Mouse (Mus musculus): ENCODE data around the gene Hoxa3. TPM values are rescaled to one million over a fixed set of nuclear protein-coding genes. Genes with fewer than 3 reads are reported as not detected.

Hoxa3 gene
- 0.99 and 1.2 TPM in 2 replicates for polyA plus RNA-seq (2015; fragmentation: Nextera tagmentation; extraction: Ambion mirVana)

- Histone ChIP-seq H3K9me3 (no peaks in the 10 kb centered on the region), H3K27ac (replicated peaks) (no peak within 1 kb of the TSS), H3K4me1 (peaks cover 32% of the 10 kb centered on the region), H3K9ac (no peak within 1 kb of the TSS), H3K36me3 (no peaks in the 10 kb centered on the region), H3K27me3 (replicated peaks) (peaks cover 100% of the 10 kb centered on the region), H3K4me3 (peak within 1 kb of the TSS; percentile 41), H3K4me2 (peak within 1 kb of the TSS; percentile 53)
- 2% methylated on average over 38 of the region's 38 CpGs for WGBS
- no peak for ATAC-seq (ENCODE audit: extremely low read depth, insufficient number of reproducible peaks, low FRiP score, low TSS enrichment)
Measured at GRCm38 (mm10) chr6:52213119-52213986, at the start of gene Hoxa3, which contains the start of gene Gm28308. Hoxa3 (minus strand) TSS chr6:52213336. Gm28308 (minus strand) TSS chr6:52213339.

DNA sequence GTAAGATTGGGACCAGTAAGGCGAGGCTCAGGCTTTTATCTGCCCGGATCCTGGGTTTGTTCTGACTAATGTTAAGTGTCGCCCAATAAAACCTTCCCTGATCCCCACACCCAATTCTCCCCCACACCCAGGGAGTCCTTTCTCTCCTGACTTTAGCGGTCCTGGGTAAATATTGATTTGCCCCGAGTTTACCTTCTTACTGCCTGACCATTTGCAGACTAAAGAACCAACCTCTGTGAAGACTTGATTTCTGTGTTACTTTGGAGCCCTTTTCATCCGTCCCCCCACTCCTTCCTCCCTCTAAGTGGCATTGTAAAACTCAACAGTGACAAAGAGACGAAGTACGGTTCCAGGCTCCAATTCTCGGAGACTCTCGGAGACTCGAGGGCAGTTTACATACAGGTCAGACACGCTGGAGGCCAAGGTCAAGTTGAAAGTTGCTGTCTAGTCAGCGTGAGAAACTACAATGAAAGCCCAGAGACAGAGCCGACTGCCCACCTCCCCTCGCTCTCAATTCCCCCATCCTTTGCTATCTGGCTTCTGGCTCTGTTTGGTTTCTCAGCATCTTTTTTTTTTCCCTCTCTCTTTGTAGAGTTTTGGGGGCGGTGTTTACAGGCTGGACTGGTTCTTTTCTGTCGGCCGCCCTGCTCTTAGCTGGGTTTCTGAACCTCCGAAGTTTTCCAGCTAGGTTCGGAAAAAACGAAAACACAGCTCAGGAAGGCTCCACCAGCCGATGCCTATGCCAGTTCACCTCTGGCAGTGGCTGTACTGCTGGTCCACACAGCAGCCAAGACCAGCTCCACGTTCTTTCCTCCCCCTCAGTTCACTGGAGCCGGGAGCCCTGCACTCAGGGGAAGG lies 49.6 kb upstream of the Hoxa3 start:
- Histone ChIP-seq H3K9ac (no peak overlapping the region), H3K4me2 (no peak overlapping the region), H3K9me3 (no peaks in the 10 kb centered on the region), H3K27ac (replicated peaks) (no peak overlapping the region), H3K4me3 (no peak overlapping the region), H3K27me3 (replicated peaks) (peaks cover 95% of the 10 kb centered on the region), H3K4me1 (peaks cover 15% of the 10 kb centered on the region), H3K36me3 (no peaks in the 10 kb centered on the region)
- 1% methylated on average over 24 of the region's 24 CpGs for WGBS
- ATAC-seq (ENCODE audit: extremely low read depth, insufficient number of reproducible peaks, low FRiP score, low TSS enrichment): no peak

DNA sequence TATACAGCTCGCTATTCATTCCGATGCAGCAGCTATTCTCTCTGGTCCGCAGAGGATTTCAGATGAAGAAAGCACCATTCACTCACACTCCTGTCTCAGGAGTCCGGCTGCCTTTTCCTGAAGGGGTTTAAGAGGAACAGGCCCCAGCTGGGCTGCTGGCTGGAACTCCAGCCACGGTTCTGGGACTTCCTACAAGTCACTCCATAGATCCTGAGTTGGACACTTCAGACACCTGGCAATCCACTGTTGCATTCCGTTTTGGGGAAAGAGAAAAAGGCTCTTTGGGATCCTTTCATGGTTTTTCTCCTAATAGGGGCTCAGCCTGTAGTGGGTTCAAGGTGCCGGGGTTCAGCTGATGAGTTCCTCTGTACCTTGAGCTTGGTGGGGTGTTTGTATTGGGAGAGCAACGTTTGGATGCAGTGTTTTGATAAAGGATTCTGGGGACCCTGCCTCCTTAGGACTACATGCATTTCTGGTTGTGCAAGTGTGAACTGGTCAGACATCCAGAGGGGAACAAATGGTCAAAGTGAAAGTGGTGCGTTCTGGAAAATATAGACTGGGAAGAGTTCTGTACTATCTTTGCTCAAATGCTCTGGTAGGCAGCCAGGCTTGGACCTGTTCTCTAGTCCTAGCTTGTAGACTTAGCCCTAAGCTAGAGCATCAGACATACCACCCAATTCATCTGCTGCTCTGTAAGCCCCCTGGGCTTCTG lies 48.8 kb upstream of the Hoxa3 start:
- Histone ChIP-seq H3K9ac (no peak overlapping the region), H3K27ac (replicated peaks) (no peak overlapping the region), H3K4me1 (peaks cover 15% of the 10 kb centered on the region), H3K9me3 (no peaks in the 10 kb centered on the region), H3K36me3 (no peaks in the 10 kb centered on the region), H3K4me2 (no peak overlapping the region), H3K4me3 (no peak overlapping the region), H3K27me3 (replicated peaks) (peaks cover 95% of the 10 kb centered on the region)
- ATAC-seq (ENCODE audit: extremely low read depth, insufficient number of reproducible peaks, low FRiP score, low TSS enrichment): no peak
- 4% methylated on average over 9 of the region's 9 CpGs for WGBS

- 1% methylated on average over 39 of the region's 72 CpGs for WGBS
- 0 out of 2 replicates have a peak within 1 kb of the TSS, but pooled peaks have one; percentile 19 for H3K9ac ChIP-seq
- ATAC-seq (ENCODE audit: extremely low read depth, insufficient number of reproducible peaks, low FRiP score, low TSS enrichment): no peak
Measured at GRCm38 (mm10) chr6:52260654-52261575, 47.8 kb upstream of the Hoxa3 start, which contains the start of gene Hoxa13. Hoxa13 (minus strand) TSS chr6:52260880.

DNA sequence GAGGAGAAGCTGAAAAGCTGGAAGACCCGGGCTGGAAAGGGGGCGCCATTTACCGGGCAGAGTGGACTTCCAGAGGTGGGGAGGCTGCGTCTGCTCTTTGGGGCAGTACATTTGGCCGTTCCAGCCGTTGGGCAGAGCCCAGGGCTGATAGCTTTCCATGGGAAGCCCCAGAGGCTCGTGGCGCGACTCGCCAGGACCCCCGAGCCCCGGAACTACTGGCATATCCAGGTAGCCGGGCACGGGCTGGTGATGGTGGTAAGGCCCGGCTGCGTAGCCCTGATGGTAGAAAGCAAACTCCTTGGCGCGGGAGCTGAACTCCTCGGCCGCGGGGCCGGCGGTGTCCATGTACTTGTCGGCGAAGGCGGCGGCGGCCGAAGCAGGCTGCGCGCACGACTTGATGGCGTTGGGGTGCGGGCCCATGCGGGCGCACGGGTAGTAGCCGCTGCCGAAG lies 46.7 kb upstream of the Hoxa3 start:
- no peak overlapping the region for H3K9ac ChIP-seq
- H3K9me3 ChIP-seq: no peaks in the 10 kb centered on the region
- peaks cover 93% of the 10 kb centered on the region for H3K27me3 ChIP-seq (replicated peaks)
- H3K27ac ChIP-seq (replicated peaks): no peak overlapping the region
- WGBS: 1% methylated on average over 39 of the region's 39 CpGs
- ATAC-seq (ENCODE audit: extremely low read depth, insufficient number of reproducible peaks, low FRiP score, low TSS enrichment): no peak
- H3K4me2 ChIP-seq: peak overlapping the region; percentile 75
- peaks cover 15% of the 10 kb centered on the region for H3K4me1 ChIP-seq
- no peaks in the 10 kb centered on the region for H3K36me3 ChIP-seq
- peak overlapping the region; percentile 56 for H3K4me3 ChIP-seq

More at GRCm38 (mm10) chr6:52260654-52261575, 47.8 kb upstream of the Hoxa3 start, which contains the start of gene Hoxa13:
- H3K36me3 ChIP-seq: no peaks in the 10 kb centered on the region
- peak within 1 kb of the TSS; percentile 56 for H3K4me3 ChIP-seq
- peak within 1 kb of the TSS; percentile 75 for H3K4me2 ChIP-seq
- no peak within 1 kb of the TSS for H3K27ac ChIP-seq (replicated peaks)
- H3K9me3 ChIP-seq: no peaks in the 10 kb centered on the region
- peaks cover 15% of the 10 kb centered on the region for H3K4me1 ChIP-seq
- H3K27me3 ChIP-seq (replicated peaks): peaks cover 94% of the 10 kb centered on the region

DNA sequence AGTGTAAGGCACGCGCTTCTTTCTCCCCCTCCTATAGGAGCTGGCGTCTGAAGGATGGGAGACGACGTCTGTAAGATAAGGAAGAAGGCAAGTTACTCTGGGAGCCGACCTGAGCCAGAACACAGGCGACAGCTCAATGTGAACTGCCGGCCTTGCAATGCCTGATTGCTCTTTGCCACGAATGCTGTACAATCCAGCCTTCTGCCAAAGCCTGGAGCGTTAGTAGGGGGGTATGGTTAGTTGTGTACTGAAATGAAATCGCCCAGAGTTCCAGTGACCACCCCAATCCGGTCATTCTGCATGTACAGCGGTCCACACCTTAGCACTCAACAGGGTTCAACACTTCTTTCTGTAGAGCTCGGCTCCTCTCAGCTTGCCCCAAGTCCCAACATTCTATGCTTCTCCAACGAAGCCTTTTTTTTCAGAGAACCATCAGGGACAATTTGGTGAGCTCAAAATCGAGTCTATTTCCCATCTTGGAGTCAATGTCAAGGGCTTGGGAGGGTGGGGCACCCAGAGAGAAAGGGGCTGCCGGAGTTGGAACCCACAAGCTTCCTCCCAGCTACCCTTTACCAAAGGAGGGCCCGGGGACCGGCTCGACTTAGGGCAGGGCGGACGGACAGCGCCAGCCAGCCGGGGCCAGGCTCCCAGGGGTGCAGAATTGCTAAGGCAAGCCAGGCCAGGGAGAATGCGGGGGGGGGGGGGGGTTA lies 46.1 kb upstream of the Hoxa3 start:
- 2% methylated on average over 25 of the region's 25 CpGs for WGBS
- no peak overlapping the region for H3K9ac ChIP-seq
- 0 out of 2 replicates have a peak overlapping the region, but pooled peaks have one; percentile 56 for H3K4me3 ChIP-seq

DNA sequence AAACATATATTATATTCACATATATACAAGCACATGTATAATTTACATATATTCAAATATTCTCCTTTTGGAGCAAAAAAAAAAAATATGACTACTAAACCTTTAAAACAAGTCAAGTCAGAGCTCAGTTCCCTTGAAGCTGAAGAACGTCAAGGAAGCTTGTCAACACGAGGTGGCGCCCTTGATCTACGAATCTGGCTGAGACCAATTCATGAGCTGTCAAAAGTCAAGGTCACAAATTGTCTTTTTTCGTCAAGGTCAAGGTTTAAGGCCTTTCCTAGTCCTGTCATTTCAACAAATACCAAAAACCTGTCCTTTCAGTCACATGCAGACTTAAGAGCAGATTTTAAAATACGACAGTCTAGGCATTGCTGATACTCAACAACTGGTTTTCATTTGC lies 43.8 kb upstream of the Hoxa3 start:
- no peak overlapping the region for H3K4me3 ChIP-seq
- peaks cover 93% of the 10 kb centered on the region for H3K27me3 ChIP-seq (replicated peaks)
- H3K36me3 ChIP-seq: no peaks in the 10 kb centered on the region
- H3K9me3 ChIP-seq: no peaks in the 10 kb centered on the region
- H3K27ac ChIP-seq (replicated peaks): no peak overlapping the region
- ATAC-seq (ENCODE audit: extremely low read depth, insufficient number of reproducible peaks, low FRiP score, low TSS enrichment): no peak
- WGBS: under 1% methylated on average over 6 of the region's 6 CpGs
- H3K9ac ChIP-seq: no peak overlapping the region
- no peak overlapping the region for H3K4me2 ChIP-seq
- peaks cover 20% of the 10 kb centered on the region for H3K4me1 ChIP-seq

More for the DNA sequence above, 46.1 kb upstream of the Hoxa3 start:
- H3K27me3 ChIP-seq (replicated peaks): peaks cover 93% of the 10 kb centered on the region
- H3K9me3 ChIP-seq: no peaks in the 10 kb centered on the region
- no peak for ATAC-seq (ENCODE audit: extremely low read depth, insufficient number of reproducible peaks, low FRiP score, low TSS enrichment)
- H3K36me3 ChIP-seq: no peaks in the 10 kb centered on the region
- H3K27ac ChIP-seq (replicated peaks): no peak overlapping the region
- peak overlapping the region; percentile 75; the same call in 1 of the 2 replicates for H3K4me2 ChIP-seq
- H3K4me1 ChIP-seq: peaks cover 15% of the 10 kb centered on the region

DNA sequence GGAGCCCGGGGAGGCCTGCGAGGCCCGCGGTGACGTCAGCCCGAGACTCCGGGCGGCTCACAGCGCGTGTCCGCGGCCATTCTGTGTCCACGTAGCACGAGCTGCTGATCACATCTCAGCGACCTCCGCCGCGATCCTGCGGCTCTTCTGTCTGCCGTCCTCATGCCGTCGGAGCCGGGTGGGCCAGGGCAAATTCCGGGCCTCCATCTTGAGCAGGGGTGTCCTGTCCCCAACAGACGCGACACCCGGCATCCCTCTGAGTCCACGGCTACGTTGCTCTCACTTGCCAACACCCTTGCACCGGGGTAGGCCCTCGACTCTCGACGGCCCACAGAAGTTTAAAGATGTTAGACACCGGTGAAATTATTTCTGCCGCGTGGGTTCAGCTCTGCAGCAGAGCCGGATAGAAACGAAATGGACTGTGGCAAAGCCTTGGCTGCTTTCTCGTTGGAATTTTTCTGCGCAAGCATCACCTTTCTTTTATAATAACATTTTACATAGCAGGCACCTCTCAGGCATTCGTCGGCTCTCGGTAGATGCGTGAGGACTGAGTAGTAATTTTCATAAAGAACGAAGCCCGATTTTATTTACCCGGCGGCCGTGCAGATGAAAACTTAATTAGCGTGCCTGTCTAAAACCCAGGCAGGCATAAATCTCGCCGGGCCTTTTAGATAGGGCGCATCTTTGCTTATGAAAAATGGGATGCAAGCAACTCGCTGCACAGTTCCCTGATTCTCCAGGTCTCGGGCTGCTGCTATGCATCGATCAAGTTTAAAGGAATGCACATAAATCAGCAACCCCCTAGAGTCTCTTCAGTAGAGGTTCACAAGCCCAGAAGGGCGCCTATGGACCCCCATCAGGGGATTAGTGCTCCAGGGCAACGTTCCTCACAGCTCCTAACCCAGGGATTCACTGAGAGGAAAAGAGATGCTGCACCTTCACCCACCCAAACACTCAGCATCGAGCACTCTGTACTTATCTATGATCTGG lies 40.7 kb upstream of the Hoxa3 start:
- Histone ChIP-seq H3K4me2 (0 out of 2 replicates have a peak overlapping the region, but pooled peaks have one; percentile 13), H3K36me3 (no peaks in the 10 kb centered on the region), H3K27ac (replicated peaks) (no peak overlapping the region), H3K27me3 (replicated peaks) (peaks cover 95% of the 10 kb centered on the region), H3K4me3 (peak overlapping the region; percentile 28), H3K9ac (no peak overlapping the region), H3K9me3 (no peaks in the 10 kb centered on the region), H3K4me1 (peaks cover 6% of the 10 kb centered on the region)
- no peak for ATAC-seq (ENCODE audit: extremely low read depth, insufficient number of reproducible peaks, low FRiP score, low TSS enrichment)
- WGBS: 1% methylated on average over 59 of the region's 59 CpGs

Measured in heart, embryonic 13.5 days (tissue).